ENCODE assay signal across 8 mouse cellular contexts in the genomic region with DNA sequence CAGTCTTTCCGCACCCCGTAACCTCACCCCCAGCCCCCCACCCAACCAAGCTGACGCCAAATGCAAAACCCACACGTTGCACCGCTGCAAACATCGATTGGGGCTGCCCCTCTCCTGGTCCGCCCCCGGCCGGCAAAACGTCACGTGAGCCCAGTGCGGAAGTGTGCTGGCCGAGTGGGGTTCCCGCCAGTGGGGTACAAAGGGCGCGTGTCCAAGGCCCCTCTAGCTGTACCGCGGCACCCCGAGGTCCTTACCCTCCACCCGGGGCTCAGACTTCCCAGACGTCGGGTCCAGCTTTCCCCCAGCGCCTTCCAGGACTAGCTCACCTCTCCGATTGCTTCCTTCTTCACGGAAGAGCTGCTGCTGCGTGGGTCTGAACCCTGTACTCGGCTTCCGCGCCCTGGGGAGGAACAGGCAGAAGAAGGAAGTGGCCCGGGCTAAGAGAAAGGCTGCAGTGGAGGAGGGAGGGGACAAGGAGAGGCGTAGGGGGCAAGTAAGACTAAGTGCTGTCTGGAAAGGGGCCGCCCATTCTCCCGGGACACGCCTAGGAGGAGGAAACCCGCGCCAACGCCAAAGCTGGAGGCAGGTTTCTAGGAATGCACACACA. TPM values are rescaled to one million over a fixed set of nuclear protein-coding genes. Genes with fewer than 3 reads are reported as not detected.
DNase-seq lines count a peak whose midpoint lies in the region; ATAC-seq and TF ChIP-seq lines count a peak whose summit lies in the region.

A gene (minus strand): TSS at position 548 of the 607 bp plus-strand sequence.

- TF ChIP-seq CTCF in left cerebral cortex, adult 2 months (IDR thresholded peaks at IDR 0.05): peak; percentile 28

- H3K4me3 ChIP-seq in left cerebral cortex, adult 2 months: peak within 1 kb of the TSS; percentile 82

- ATAC-seq in megakaryocyte, adult 5-6 weeks (ENCODE audit: poor library complexity, severe bottlenecking): peak; percentile 90

- intact Hi-C loops in left cerebral cortex, adult 2 months (cut with DNase I): loop anchor here (2.0 kb wide), 1 partner anchor 32 kb away; a partner anchor contains a TSS

- peak; percentile 68 to 89 for DNase-seq in adrenal gland, adult (ENCODE audit: inconsistent age in 2 of 2, low spot score in 1 of 2)
- DNase-seq in embryo, embryonic 10 days (ENCODE audit: low spot score): peak; percentile 88
- DNase-seq in gastrocnemius, postnatal 10 days: peak; percentile 58
- peak; percentile 26 for DNase-seq in hindlimb bud, embryonic 11.5 days (ENCODE audit: extremely low spot score, low read depth, low spot score)
- peak; percentile 53 to 64 for DNase-seq in left cerebral cortex, adult 2 months (ENCODE audit: extremely low spot score in 1 of 2, low spot score in 2 of 2)
- peak; percentile 62 to 68 for DNase-seq in right cerebral cortex, adult 2 months (ENCODE audit: low spot score in 2 of 2)
- DNase-seq in urinary bladder, postnatal 10 days (ENCODE audit: low spot score): peak; percentile 22

- peak within 1 kb of the TSS; percentile 90 for H3K27ac ChIP-seq in left cerebral cortex, adult 2 months

RNA-seq across cellular contexts. Expression of the gene that starts here (rescaled TPM):
- total RNA-seq in gastrocnemius, postnatal 10 days (2021): 10 to 100 TPM; 21.9 to 22.3 TPM
- total RNA-seq in left cerebral cortex, adult 2 months (2021): 10 to 100 TPM; 18.9 to 19.3 TPM
- 291 and 343 TPM in 2 replicates for total RNA-seq in megakaryocyte, adult 5-6 weeks (2015)
- total RNA-seq in megakaryocyte, adult 5-6 weeks (2017): 336 and 397 TPM in 2 replicates

Comparison
In these comparisons a context has a peak if more than half of its experiments do, and no peak if none do; other contexts are left out.
1. Peak in every context shown above with its lines: DNase-seq, ATAC-seq, H3K4me3 ChIP-seq and H3K27ac ChIP-seq.
2. RNA of the gene that starts here (total RNA-seq): 291 to 397 TPM in megakaryocyte, adult 5-6 weeks; 21.9 to 22.3 TPM in gastrocnemius, postnatal 10 days and 18.9 to 19.3 TPM in left cerebral cortex, adult 2 months; every median in the first group is over 10 times any median in the second.
3. DNase-seq: peak in every context shown above with its lines; median percentile 88 in embryo, embryonic 10 days; 78 in adrenal gland, adult; 65 in right cerebral cortex, adult 2 months; 58 in left cerebral cortex, adult 2 months; 58 in gastrocnemius, postnatal 10 days; 26 in hindlimb bud, embryonic 11.5 days; 22 in urinary bladder, postnatal 10 days.